Mouse (Mus musculus) neural tube, embryonic 14.5 days (tissue): ENCODE measurements around the gene Gpr37l1. TPM values are rescaled to one million over a fixed set of nuclear protein-coding genes. Genes with fewer than 3 reads are reported as not detected.

Source experiments
- ATAC-seq: fragments of 200-750 bp; cut with Nextera tagmentation; 2 replicates; pipeline ENCODE4 v1.8.0; 2017; ENCODE audit warnings: low read depth, mild to moderate bottlenecking, moderate TSS enrichment, moderate library complexity
- H3K27ac ChIP-seq: fragments of 300-500 bp; sonication (generic); 2 replicates; pipeline ENCODE4 v1.5.1; 2014; ENCODE audit warnings: low read depth, mild to moderate bottlenecking, control low read depth, low read length, moderate library complexity, mixed read lengths
- H3K27me3 ChIP-seq: fragments of 300-500 bp; sonication (generic); 2 replicates; pipeline ENCODE4 v1.6.1; 2014; ENCODE audit warnings: low read length; ENCODE audit not compliant: control insufficient read depth, insufficient read depth
- H3K36me3 ChIP-seq: fragments of 300-500 bp; sonication (generic); 2 replicates; pipeline ENCODE4 v1.6.1; 2014; ENCODE audit warnings: low read length, mixed read lengths; ENCODE audit not compliant: control insufficient read depth, insufficient read depth
- H3K4me1 ChIP-seq: fragments of 300-500 bp; sonication (generic); 2 replicates; pipeline ENCODE4 v1.6.1; 2014; ENCODE audit warnings: low read length; ENCODE audit not compliant: control insufficient read depth, insufficient read depth
- H3K4me2 ChIP-seq: fragments of 300-500 bp; sonication (generic); 2 replicates; pipeline ENCODE4 v1.6.1; 2014; ENCODE audit warnings: mild to moderate bottlenecking, low read depth, low read length, control low read depth
- H3K4me3 ChIP-seq: fragments of 300-500 bp; sonication (generic); 2 replicates; pipeline ENCODE4 v1.5.1; 2014; ENCODE audit warnings: low read depth, low read length, control low read depth, mixed read lengths
- H3K9ac ChIP-seq: fragments of 300-500 bp; sonication (generic); replicated peaks from 2 replicates; pipeline ENCODE4 v1.6.1; 2014; ENCODE audit warnings: low read depth, mild to moderate bottlenecking, control low read depth, low read length, mixed read lengths
- H3K9me3 ChIP-seq: fragments of 300-500 bp; sonication (generic); 2 replicates; pipeline ENCODE4 v1.6.1; 2016; ENCODE audit warnings: low read length; ENCODE audit not compliant: control insufficient read depth
- WGBS: fragments of 180-500 bp; shearing (Covaris S2); extraction: QIAGEN DNeasy Blood & Tissue Kit; methylation state at CpG from one replicate; pipeline ENCODE4 v1.1.7; 2014; 5-methylcytosine and 5-hydroxymethylcytosine counted together
- polyA plus RNA-seq: library from polyadenylated mRNA; unstranded; fragments of >200 nt; fragmentation: Nextera tagmentation; extraction: Ambion mirVana; gene quantifications from 2 replicates; pipeline ENCODE4 v1.2.1, GENCODE M21; 2014

Gpr37l1 gene
- polyA plus RNA-seq, 1 experiment from 2014 or later, result 0.95 TPM

DNA sequence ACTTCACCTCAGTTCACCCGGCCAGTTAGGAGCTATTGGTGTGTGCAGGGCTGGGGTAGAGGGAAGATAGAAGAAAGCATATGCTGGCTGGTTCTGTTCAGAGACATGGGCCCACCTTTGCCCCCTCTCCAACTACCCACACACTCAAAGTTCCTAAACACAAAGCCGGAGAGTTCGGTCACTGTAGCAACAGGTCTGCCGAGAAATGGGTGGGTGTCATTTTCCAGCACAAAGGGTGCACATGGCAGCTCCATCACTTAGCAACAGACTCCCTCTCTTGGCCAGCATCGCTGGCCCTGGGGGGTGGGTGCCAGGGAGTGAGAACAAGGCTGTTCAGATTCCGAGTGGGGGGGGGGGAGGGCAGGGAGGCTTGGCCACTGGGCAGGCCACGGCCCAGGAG is 8.4 kb downstream of the Gpr37l1 start:
- Histone ChIP-seq H3K36me3 (peaks cover 16% of the 10 kb centered on the region), H3K27ac (peak overlapping the region; percentile 70), H3K4me1 (peaks cover 6% of the 10 kb centered on the region), H3K9ac (no peak overlapping the region), H3K4me2 (no peak overlapping the region), H3K4me3 (no peak overlapping the region), H3K27me3 (no peaks in the 10 kb centered on the region), H3K9me3 (no peaks in the 10 kb centered on the region)
- WGBS, result 38% methylated on average over 7 of the region's 7 CpGs
- ATAC-seq, result peak; percentile 66

DNA sequence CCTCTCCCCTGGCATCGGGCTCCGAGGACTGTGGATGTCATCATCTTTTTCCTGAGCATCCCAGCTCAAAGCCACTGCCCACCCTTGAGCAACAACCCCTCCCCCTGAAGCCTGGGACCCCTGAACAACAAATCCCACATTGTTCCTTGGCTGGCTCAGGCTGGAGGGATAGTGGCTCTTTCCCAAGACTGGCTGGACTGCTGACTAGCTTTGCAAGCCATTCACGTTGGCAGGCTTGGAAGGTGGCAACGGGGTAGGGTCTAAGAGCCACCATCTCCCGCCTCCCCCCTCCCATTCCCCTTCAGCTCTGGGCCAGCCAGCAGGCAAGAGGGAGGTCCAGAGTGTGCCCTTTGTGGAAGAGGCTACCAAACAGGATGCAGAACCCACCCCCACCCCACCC is 8.8 kb downstream of the Gpr37l1 start:
- Histone ChIP-seq H3K36me3 (peaks cover 16% of the 10 kb centered on the region), H3K4me1 (peaks cover 9% of the 10 kb centered on the region), H3K9me3 (no peaks in the 10 kb centered on the region), H3K4me2 (no peak overlapping the region), H3K27me3 (no peaks in the 10 kb centered on the region), H3K9ac (no peak overlapping the region), H3K4me3 (no peak overlapping the region), H3K27ac (peak overlapping the region; percentile 70)
- WGBS, result 51% methylated on average over 5 of the region's 5 CpGs
- peak; percentile 64 for ATAC-seq

DNA sequence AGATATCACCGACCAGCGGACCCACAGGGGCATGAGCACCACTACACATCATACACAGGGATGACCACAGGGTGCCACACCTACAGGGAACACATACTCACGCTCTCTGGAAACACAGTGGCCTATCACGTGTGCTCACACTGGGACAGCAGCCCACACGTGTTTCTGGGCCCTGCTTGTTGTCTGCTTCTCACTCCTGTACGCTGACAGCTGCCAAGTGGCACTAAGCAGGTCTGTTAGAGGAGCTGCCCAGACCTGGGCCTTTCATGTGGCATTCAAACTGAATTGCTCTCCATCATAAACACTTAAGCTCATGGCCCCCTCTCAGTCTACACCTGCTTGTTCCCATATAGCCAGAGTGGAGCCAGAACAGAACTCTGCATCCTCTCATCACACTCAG is 11.2 kb downstream of the Gpr37l1 start:
- Histone ChIP-seq H3K4me2 (no peak overlapping the region), H3K9me3 (no peaks in the 10 kb centered on the region), H3K36me3 (peaks cover 20% of the 10 kb centered on the region), H3K4me1 (peaks cover 9% of the 10 kb centered on the region), H3K9ac (no peak overlapping the region), H3K27me3 (no peaks in the 10 kb centered on the region), H3K27ac (peak overlapping the region; percentile 39; the same call in 1 of the 2 replicates), H3K4me3 (no peak overlapping the region)
- ATAC-seq, result no peak
- WGBS, result 83% methylated on average over 6 of the region's 6 CpGs

DNA sequence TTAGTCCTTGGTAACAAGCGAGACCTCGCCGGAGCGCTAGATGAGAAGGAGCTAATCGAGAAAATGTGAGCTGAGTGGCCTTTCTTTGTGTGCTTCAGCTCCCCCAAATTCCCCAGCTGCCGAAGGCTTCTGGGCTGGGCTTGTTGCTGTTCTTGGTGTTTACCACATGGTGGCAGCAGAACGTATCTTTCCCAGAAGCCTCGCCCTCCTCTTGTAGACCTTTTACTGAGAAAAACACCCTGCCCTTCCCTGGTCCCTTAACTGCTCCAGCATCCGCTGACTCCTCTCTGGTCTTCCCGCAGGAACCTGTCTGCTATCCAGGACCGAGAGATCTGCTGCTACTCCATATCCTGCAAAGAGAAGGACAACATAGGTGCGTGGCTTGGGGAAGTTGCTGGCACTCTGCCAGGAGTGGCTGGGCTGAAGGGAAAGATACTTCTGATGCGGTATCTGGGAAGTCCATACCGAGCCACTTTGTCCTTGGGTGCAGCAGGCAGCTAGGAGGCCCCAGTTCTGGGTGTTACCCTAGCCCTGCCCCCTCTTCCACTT is 13.0 kb downstream of the Gpr37l1 start:
- peak overlapping the region; percentile 94 for H3K27ac ChIP-seq
- 4% methylated on average over 14 of the region's 14 CpGs for WGBS
- H3K36me3 ChIP-seq, result peaks cover 21% of the 10 kb centered on the region
- no peaks in the 10 kb centered on the region for H3K27me3 ChIP-seq
- peak overlapping the region; percentile 56 for H3K9ac ChIP-seq
- H3K4me3 ChIP-seq, result 0 out of 2 replicates have a peak overlapping the region, but pooled peaks have one; percentile 2
- ATAC-seq, result peak; percentile 68
- peak overlapping the region; percentile 37; the same call in 1 of the 2 replicates for H3K4me2 ChIP-seq
- H3K4me1 ChIP-seq, result peaks cover 18% of the 10 kb centered on the region
- no peaks in the 10 kb centered on the region for H3K9me3 ChIP-seq

DNA sequence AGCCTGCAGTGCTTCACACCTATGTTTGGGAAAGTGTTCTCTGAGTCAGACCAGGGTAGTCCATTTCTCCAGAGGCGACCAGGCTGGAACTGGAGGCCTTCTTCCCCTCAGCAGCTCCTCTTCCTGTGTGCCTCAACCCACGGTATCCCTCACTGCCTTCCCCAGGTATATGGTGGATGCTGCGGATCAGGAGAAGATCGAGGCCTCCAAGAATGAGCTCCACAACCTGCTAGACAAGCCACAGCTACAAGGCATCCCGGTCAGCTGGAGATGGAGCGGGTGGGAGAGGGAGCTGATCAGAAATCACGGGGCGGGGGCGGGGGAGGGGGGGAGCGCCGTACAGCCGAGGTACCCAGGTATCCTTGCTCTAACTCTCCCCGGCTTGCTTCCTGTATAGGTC is 13.5 kb downstream of the Gpr37l1 start:
- Histone ChIP-seq H3K9me3 (no peaks in the 10 kb centered on the region), H3K4me3 (no peak overlapping the region), H3K27me3 (no peaks in the 10 kb centered on the region), H3K27ac (peak overlapping the region; percentile 94), H3K9ac (peak overlapping the region; percentile 56), H3K36me3 (peaks cover 21% of the 10 kb centered on the region), H3K4me1 (peaks cover 22% of the 10 kb centered on the region), H3K4me2 (peak overlapping the region; percentile 37; the same call in 1 of the 2 replicates)
- 18% methylated on average over 13 of the region's 13 CpGs for WGBS
- peak; percentile 35 for ATAC-seq

DNA sequence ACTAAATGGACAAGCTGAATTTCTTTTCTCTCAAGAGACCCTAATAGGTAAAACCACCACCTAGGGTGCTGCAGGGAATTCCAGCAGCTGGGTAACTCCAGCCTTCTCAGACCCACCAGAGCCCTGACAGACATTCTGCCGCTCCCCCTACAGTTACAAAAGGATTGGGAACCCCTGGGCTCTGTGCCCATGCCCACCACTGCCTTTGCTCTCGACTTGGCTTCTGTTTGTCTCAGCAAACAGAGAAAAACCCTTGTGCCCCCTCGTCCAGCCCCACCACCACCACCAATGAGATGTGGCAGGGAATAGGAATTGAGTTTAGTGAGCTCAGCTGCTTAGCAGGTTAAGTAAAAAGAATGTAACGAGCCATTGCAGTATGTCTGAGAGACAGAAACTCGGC is 18.5 kb downstream of the Gpr37l1 start:
- Histone ChIP-seq H3K36me3 (0 out of 2 replicates have a peak, but pooled peaks cover 5% of the 10 kb centered on the region), H3K9me3 (no peaks in the 10 kb centered on the region), H3K27ac (peak overlapping the region; percentile 62; the same call in 1 of the 2 replicates), H3K27me3 (no peaks in the 10 kb centered on the region), H3K4me2 (peak overlapping the region; percentile 92), H3K4me1 (peaks cover 27% of the 10 kb centered on the region), H3K4me3 (peak overlapping the region; percentile 98), H3K9ac (no peak overlapping the region)
- 42% methylated on average over 5 of the region's 5 CpGs for WGBS
- ATAC-seq, result no peak

DNA sequence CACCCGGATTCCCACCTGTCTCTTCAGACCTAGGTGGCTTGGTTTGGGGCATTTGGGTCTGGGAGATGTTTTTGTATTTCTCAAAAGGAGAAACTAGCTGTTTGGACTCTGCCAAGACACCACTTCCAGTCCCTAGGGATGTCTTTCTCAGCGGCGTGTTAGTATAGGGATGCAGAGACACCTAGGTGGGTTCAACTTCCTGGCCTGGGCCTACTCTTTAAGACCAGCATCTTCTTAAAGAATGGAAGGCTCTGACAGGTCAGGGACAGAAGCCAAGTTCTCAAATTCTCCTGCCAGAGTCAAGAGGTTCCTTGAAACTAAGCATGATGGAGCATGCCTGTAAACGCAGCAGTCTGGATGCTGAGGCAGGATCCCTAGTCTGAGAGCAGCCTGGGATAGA is 19.0 kb downstream of the Gpr37l1 start:
- peak overlapping the region; percentile 98 for H3K27ac ChIP-seq
- H3K27me3 ChIP-seq, result no peaks in the 10 kb centered on the region
- no peak for ATAC-seq
- H3K4me3 ChIP-seq, result peak overlapping the region; percentile 98
- H3K36me3 ChIP-seq, result 0 out of 2 replicates have a peak, but pooled peaks cover 5% of the 10 kb centered on the region
- peak overlapping the region; percentile 92 for H3K4me2 ChIP-seq
- WGBS, result 55% methylated on average over 4 of the region's 4 CpGs
- H3K9ac ChIP-seq, result peak overlapping the region; percentile 99; the same call in 1 of the 2 replicates
- H3K9me3 ChIP-seq, result no peaks in the 10 kb centered on the region
- H3K4me1 ChIP-seq, result peaks cover 24% of the 10 kb centered on the region

DNA sequence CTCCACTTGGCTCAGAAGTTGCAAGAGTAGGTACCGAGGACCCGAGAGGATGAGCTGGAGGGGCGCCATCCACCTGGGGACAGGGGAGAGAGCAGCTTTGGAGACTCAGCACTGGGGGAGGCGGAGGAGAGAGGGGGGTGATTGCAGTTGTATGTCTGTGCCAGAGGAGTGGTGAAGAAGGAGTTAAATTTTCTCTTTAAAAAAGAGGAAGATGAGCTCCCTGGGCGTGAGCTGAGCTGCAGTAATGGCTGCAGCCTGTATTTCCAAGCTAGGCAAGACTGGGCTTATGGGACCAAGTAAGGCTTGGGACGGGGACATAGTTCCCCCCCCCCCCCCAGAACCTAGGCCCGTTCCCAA is 19.8 kb downstream of the Gpr37l1 start:
- WGBS, result 2% methylated on average over 7 of the region's 7 CpGs
- peak; percentile 5 for ATAC-seq

DNA sequence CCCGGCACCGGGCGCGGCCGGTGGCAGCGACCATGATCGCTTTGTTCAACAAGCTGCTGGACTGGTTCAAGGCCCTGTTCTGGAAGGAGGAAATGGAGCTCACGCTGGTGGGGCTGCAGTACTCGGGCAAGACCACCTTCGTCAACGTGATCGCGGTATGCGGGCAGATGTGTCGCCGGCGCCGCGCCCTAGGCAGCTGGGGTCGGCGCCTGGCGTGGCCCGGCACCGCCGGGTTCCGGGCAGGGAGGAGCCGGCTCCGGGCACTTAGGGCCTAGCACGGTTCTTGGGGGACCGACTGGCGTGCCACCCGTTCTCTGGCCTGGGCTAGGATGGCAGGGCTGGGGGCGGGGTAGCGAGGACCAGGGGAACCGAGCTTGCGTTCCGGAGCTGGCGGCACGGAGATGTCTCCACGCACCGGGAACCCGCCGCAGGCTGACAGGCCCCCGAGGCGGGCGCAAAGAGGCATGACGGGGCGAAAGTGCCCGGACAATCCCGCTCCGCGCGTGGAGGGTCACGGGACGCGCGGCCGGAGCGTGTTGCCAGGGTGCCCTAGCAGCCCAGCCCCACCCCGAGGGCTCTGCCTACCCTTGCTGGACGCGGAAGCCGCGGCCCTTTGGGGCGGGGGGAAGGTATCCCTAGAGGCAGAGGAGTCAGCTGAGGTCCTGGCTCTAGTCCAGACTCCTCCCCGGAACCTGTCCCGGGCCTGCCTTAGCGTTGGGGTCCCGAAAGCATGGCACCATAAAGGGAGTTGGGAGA is 20.4 kb downstream of the Gpr37l1 start:
- Histone ChIP-seq H3K27me3 (no peaks in the 10 kb centered on the region), H3K4me1 (peaks cover 24% of the 10 kb centered on the region), H3K4me2 (peak overlapping the region; percentile 92), H3K36me3 (0 out of 2 replicates have a peak, but pooled peaks cover 5% of the 10 kb centered on the region), H3K9me3 (no peaks in the 10 kb centered on the region), H3K9ac (peak overlapping the region; percentile 99), H3K27ac (peak overlapping the region; percentile 98), H3K4me3 (peak overlapping the region; percentile 98)
- under 1% methylated on average over 62 of the region's 69 CpGs for WGBS
- ATAC-seq, result peak; percentile 68

More for the DNA sequence above, 19.8 kb downstream of the Gpr37l1 start:
- Histone ChIP-seq H3K9me3 (no peaks in the 10 kb centered on the region), H3K4me3 (peak overlapping the region; percentile 98), H3K9ac (peak overlapping the region; percentile 99), H3K4me2 (peak overlapping the region; percentile 92), H3K4me1 (peaks cover 24% of the 10 kb centered on the region), H3K36me3 (0 out of 2 replicates have a peak, but pooled peaks cover 5% of the 10 kb centered on the region), H3K27ac (peak overlapping the region; percentile 98), H3K27me3 (no peaks in the 10 kb centered on the region)
